Mouse (Mus musculus) hindbrain, embryonic 15.5 days (tissue): ENCODE measurements at regions not wholly inside any gene's neighbourhood (a gene's known extent, or its start where the extent isn't known, plus 50 kb on each side); places are given as distances from the start of the nearest gene placed in this dataset.

Experiments used
- ATAC-seq: fragments of 200-750 bp; cut with Nextera tagmentation; 2 replicates; pipeline ENCODE4 v1.8.0; 2017; ENCODE audit warnings: low read depth, moderate number of reproducible peaks, moderate TSS enrichment; ENCODE audit not compliant: low FRiP score
- H3K27ac ChIP-seq: fragments of 300-500 bp; sonication (generic); replicated peaks from 2 replicates; pipeline ENCODE4 v1.5.1; 2015; ENCODE audit warnings: mild to moderate bottlenecking, inconsistent platforms
- H3K27me3 ChIP-seq: fragments of 300-500 bp; sonication (generic); 2 replicates; pipeline ENCODE4 v1.6.1; 2015; ENCODE audit warnings: control low read depth, inconsistent platforms
- H3K36me3 ChIP-seq: fragments of 300-500 bp; sonication (generic); 2 replicates; pipeline ENCODE4 v1.6.1; 2015; ENCODE audit warnings: control low read depth, inconsistent platforms
- H3K4me1 ChIP-seq: fragments of 300-500 bp; sonication (generic); replicated peaks from 2 replicates; pipeline ENCODE4 v1.6.1; 2015; ENCODE audit warnings: control low read depth, inconsistent platforms
- H3K4me2 ChIP-seq: fragments of 300-500 bp; sonication (generic); 2 replicates; pipeline ENCODE4 v1.6.1; 2015; ENCODE audit warnings: moderate library complexity, mild to moderate bottlenecking, inconsistent platforms
- H3K4me3 ChIP-seq: fragments of 300-500 bp; sonication (generic); 2 replicates; pipeline ENCODE4 v1.5.1; 2015; ENCODE audit warnings: mild to moderate bottlenecking, inconsistent platforms
- H3K9ac ChIP-seq: fragments of 300-500 bp; sonication (generic); 2 replicates; pipeline ENCODE4 v1.6.1; 2015; ENCODE audit warnings: inconsistent platforms
- H3K9me3 ChIP-seq: fragments of 300-500 bp; sonication (generic); 2 replicates; pipeline ENCODE4 v1.6.1; 2016; ENCODE audit warnings: control low read depth, inconsistent platforms
- WGBS: fragments of 180-500 bp; shearing (Covaris S2); methylation state at CpG from one replicate; pipeline ENCODE4 v1.1.7; 2015; 5-methylcytosine and 5-hydroxymethylcytosine counted together

GRCm38 (mm10) chr14:67149961-67150471 is 1141.0 kb upstream of the Gulo start:
- Histone ChIP-seq H3K36me3 (no peaks in the 10 kb centered on the region), H3K9me3 (no peaks in the 10 kb centered on the region), H3K4me1 (no peaks in the 10 kb centered on the region), H3K27ac (no peak overlapping the region), H3K4me2 (no peak overlapping the region), H3K9ac (no peak overlapping the region), H3K27me3 (no peaks in the 10 kb centered on the region), H3K4me3 (no peak overlapping the region)
- no peak for ATAC-seq
- 53% methylated on average over 7 of the region's 7 CpGs for WGBS

- no peak overlapping the region for H3K4me2 ChIP-seq
- H3K27ac ChIP-seq: no peak overlapping the region
- no peak overlapping the region for H3K9ac ChIP-seq
- H3K4me3 ChIP-seq: no peak overlapping the region
- 85% methylated on average over 8 of the region's 8 CpGs for WGBS
- no peaks in the 10 kb centered on the region for H3K36me3 ChIP-seq
- H3K27me3 ChIP-seq: no peaks in the 10 kb centered on the region
- no peak for ATAC-seq
- H3K9me3 ChIP-seq: no peaks in the 10 kb centered on the region
- H3K4me1 ChIP-seq: peaks cover 4% of the 10 kb centered on the region; the same call in 1 of the 2 replicates
Measured at GRCm38 (mm10) chr14:67149091-67149490, 1140.1 kb upstream of the Gulo start.

GRCm38 (mm10) chr14:67146602-67147001 is 1137.6 kb upstream of the Gulo start:
- peaks cover 15% of the 10 kb centered on the region for H3K4me1 ChIP-seq
- no peaks in the 10 kb centered on the region for H3K27me3 ChIP-seq
- H3K9ac ChIP-seq: no peak overlapping the region
- ATAC-seq: no peak
- no peak overlapping the region for H3K27ac ChIP-seq
- no peak overlapping the region for H3K4me2 ChIP-seq
- no peaks in the 10 kb centered on the region for H3K9me3 ChIP-seq
- H3K36me3 ChIP-seq: no peaks in the 10 kb centered on the region
- H3K4me3 ChIP-seq: no peak overlapping the region
- WGBS: 89% methylated on average over 12 of the region's 12 CpGs

- 95% methylated on average over 6 of the region's 6 CpGs for WGBS
- ATAC-seq: no peak
- no peak overlapping the region for H3K4me3 ChIP-seq
- H3K4me2 ChIP-seq: no peak overlapping the region
- H3K9me3 ChIP-seq: no peaks in the 10 kb centered on the region
- no peaks in the 10 kb centered on the region for H3K36me3 ChIP-seq
- H3K4me1 ChIP-seq: peaks cover 22% of the 10 kb centered on the region
- no peak overlapping the region for H3K27ac ChIP-seq
- H3K27me3 ChIP-seq: no peaks in the 10 kb centered on the region
- no peak overlapping the region for H3K9ac ChIP-seq
Measured at GRCm38 (mm10) chr14:67145046-67145445, 1136.0 kb upstream of the Gulo start.

GRCm38 (mm10) chr14:67144461-67144985 is 1135.5 kb upstream of the Gulo start:
- no peak for ATAC-seq
- Histone ChIP-seq H3K4me2 (no peak overlapping the region), H3K9me3 (no peaks in the 10 kb centered on the region), H3K36me3 (no peaks in the 10 kb centered on the region), H3K4me1 (peaks cover 22% of the 10 kb centered on the region), H3K27me3 (no peaks in the 10 kb centered on the region), H3K4me3 (no peak overlapping the region), H3K27ac (no peak overlapping the region), H3K9ac (no peak overlapping the region)
- 76% methylated on average over 4 of the region's 4 CpGs for WGBS

GRCm38 (mm10) chr14:67143826-67144225 is 1134.8 kb upstream of the Gulo start:
- no peak overlapping the region for H3K4me3 ChIP-seq
- no peaks in the 10 kb centered on the region for H3K9me3 ChIP-seq
- no peak overlapping the region for H3K9ac ChIP-seq
- no peak for ATAC-seq
- no peaks in the 10 kb centered on the region for H3K27me3 ChIP-seq
- WGBS: 54% methylated on average over 6 of the region's 6 CpGs
- no peaks in the 10 kb centered on the region for H3K36me3 ChIP-seq
- peaks cover 22% of the 10 kb centered on the region for H3K4me1 ChIP-seq
- H3K4me2 ChIP-seq: no peak overlapping the region
- no peak overlapping the region for H3K27ac ChIP-seq

- 75% methylated on average over 6 of the region's 6 CpGs for WGBS
- H3K4me3 ChIP-seq: no peak overlapping the region
- no peaks in the 10 kb centered on the region for H3K9me3 ChIP-seq
- no peak for ATAC-seq
- H3K9ac ChIP-seq: no peak overlapping the region
- no peak overlapping the region for H3K4me2 ChIP-seq
- no peaks in the 10 kb centered on the region for H3K36me3 ChIP-seq
- H3K27ac ChIP-seq: peak overlapping the region; percentile 50; the same call in 1 of the 2 replicates
- peaks cover 22% of the 10 kb centered on the region for H3K4me1 ChIP-seq
- no peaks in the 10 kb centered on the region for H3K27me3 ChIP-seq
Measured at GRCm38 (mm10) chr14:67142556-67143250, 1133.7 kb upstream of the Gulo start.

GRCm38 (mm10) chr14:67141581-67142441 is 1132.8 kb upstream of the Gulo start:
- Histone ChIP-seq H3K36me3 (no peaks in the 10 kb centered on the region), H3K9me3 (no peaks in the 10 kb centered on the region), H3K27me3 (no peaks in the 10 kb centered on the region), H3K4me2 (peak overlapping the region; percentile 11), H3K9ac (no peak overlapping the region), H3K27ac (peak overlapping the region; percentile 50), H3K4me3 (no peak overlapping the region), H3K4me1 (peaks cover 22% of the 10 kb centered on the region)
- peak; percentile 50; the same call in 1 of the 2 replicates for ATAC-seq
- 33% methylated on average over 15 of the region's 15 CpGs for WGBS

- WGBS: 73% methylated on average over 7 of the region's 7 CpGs
- H3K4me2 ChIP-seq: no peak overlapping the region; the same call in 1 of the 2 replicates
- H3K4me3 ChIP-seq: no peak overlapping the region
- no peaks in the 10 kb centered on the region for H3K36me3 ChIP-seq
- H3K4me1 ChIP-seq: peaks cover 22% of the 10 kb centered on the region
- no peak overlapping the region for H3K9ac ChIP-seq
- ATAC-seq: no peak
- no peak overlapping the region for H3K27ac ChIP-seq
- no peaks in the 10 kb centered on the region for H3K9me3 ChIP-seq
- H3K27me3 ChIP-seq: no peaks in the 10 kb centered on the region
Measured at GRCm38 (mm10) chr14:67141151-67141550, 1132.1 kb upstream of the Gulo start.

- no peaks in the 10 kb centered on the region for H3K36me3 ChIP-seq
- H3K4me3 ChIP-seq: no peak overlapping the region
- H3K4me1 ChIP-seq: peaks cover 36% of the 10 kb centered on the region
- no peak overlapping the region for H3K4me2 ChIP-seq
- no peak overlapping the region for H3K9ac ChIP-seq
- ATAC-seq: no peak
- no peaks in the 10 kb centered on the region for H3K9me3 ChIP-seq
- no peak overlapping the region for H3K27ac ChIP-seq
- H3K27me3 ChIP-seq: no peaks in the 10 kb centered on the region
Measured at GRCm38 (mm10) chr14:67139674-67140073, 1130.7 kb upstream of the Gulo start.

GRCm38 (mm10) chr14:67139152-67139551 is 1130.1 kb upstream of the Gulo start:
- H3K9ac ChIP-seq: no peak overlapping the region
- H3K27ac ChIP-seq: no peak overlapping the region
- no peaks in the 10 kb centered on the region for H3K9me3 ChIP-seq
- no peak for ATAC-seq
- H3K4me2 ChIP-seq: no peak overlapping the region
- H3K27me3 ChIP-seq: no peaks in the 10 kb centered on the region
- H3K4me3 ChIP-seq: no peak overlapping the region
- WGBS: 52% methylated on average over 5 of the region's 5 CpGs
- H3K4me1 ChIP-seq: peaks cover 32% of the 10 kb centered on the region
- no peaks in the 10 kb centered on the region for H3K36me3 ChIP-seq

GRCm38 (mm10) chr14:67136141-67136498 is 1127.1 kb upstream of the Gulo start:
- H3K4me2 ChIP-seq: no peak overlapping the region
- peak; percentile 64; the same call in 1 of the 2 replicates for ATAC-seq
- 25% methylated on average over 1 of the region's 2 CpGs for WGBS

More at GRCm38 (mm10) chr14:67136141-67136498, 1127.1 kb upstream of the Gulo start:
- Histone ChIP-seq H3K9me3 (no peaks in the 10 kb centered on the region), H3K27me3 (no peaks in the 10 kb centered on the region), H3K4me1 (peaks cover 17% of the 10 kb centered on the region), H3K4me3 (no peak overlapping the region), H3K36me3 (no peaks in the 10 kb centered on the region), H3K27ac (peak overlapping the region; percentile 67; the same call in 1 of the 2 replicates), H3K9ac (no peak overlapping the region)
